ENCODE assay signal across 9 mouse cellular contexts in genomic region chr7:141670999-141671398, GRCm38 (mm10). TPM values are rescaled to one million over a fixed set of nuclear protein-coding genes. Genes with fewer than 3 reads are reported as not detected.
A peak's percentile ranks its signal among the peaks of the same experiment; 100 is the strongest.
DNase-seq lines count a peak whose midpoint lies in the region; ATAC-seq and TF ChIP-seq lines count a peak whose summit lies in the region.
"Had no signal": no experiment of that assay in that cellular context is flagged by ENCODE, and none has a peak within 500 bp of the region (broad histone marks: within the 10 kb centered on the region; RNA-seq: fewer than 3 reads in every experiment).

No protein-coding gene starts in this region.

- H3K4me3 ChIP-seq in forebrain, postnatal 0 days (ENCODE audit: low read depth, low read length), result no peak overlapping the region
- no peak overlapping the region for H3K4me3 ChIP-seq in forebrain, embryonic 13.5 days
- no peak overlapping the region for H3K4me3 ChIP-seq in ES-Bruce4 (ENCODE audit: low read depth, low read length)
- H3K4me3 ChIP-seq in liver, postnatal 0 days (ENCODE audit: low read depth, low read length), result no peak overlapping the region
- H3K4me3 ChIP-seq in stomach, postnatal 0 days (ENCODE audit: low read depth, low read length), result no peak overlapping the region
- H3K4me3 ChIP-seq: limb, embryonic 12.5 days had no signal

- no peak overlapping the region for H3K27ac ChIP-seq in forebrain, postnatal 0 days (ENCODE audit: low read depth, low read length)
- no peak overlapping the region for H3K27ac ChIP-seq in forebrain, embryonic 13.5 days
- H3K27ac ChIP-seq in ES-Bruce4 (ENCODE audit: insufficient read depth, low read length), result no peak overlapping the region
- no peak overlapping the region for H3K27ac ChIP-seq in liver, postnatal 0 days (ENCODE audit: low read depth)
- H3K27ac ChIP-seq in stomach, postnatal 0 days (replicated peaks), result no peak overlapping the region
- H3K27ac ChIP-seq: limb, embryonic 12.5 days had no signal

- H3K9ac ChIP-seq in forebrain, postnatal 0 days, result no peak overlapping the region
- no peak overlapping the region for H3K9ac ChIP-seq in forebrain, embryonic 13.5 days
- H3K9ac ChIP-seq in ES-Bruce4 (ENCODE audit: low read depth, poor library complexity, severe bottlenecking), result no peak overlapping the region
- no peak overlapping the region for H3K9ac ChIP-seq in liver, postnatal 0 days (replicated peaks)
- H3K9ac ChIP-seq in stomach, postnatal 0 days (ENCODE audit: low read length), result no peak overlapping the region
- H3K9ac ChIP-seq: limb, embryonic 12.5 days had no signal

- H3K4me2 ChIP-seq in forebrain, postnatal 0 days (ENCODE audit: low read depth), result no peak overlapping the region
- H3K4me2 ChIP-seq in forebrain, embryonic 13.5 days, result no peak overlapping the region
- H3K4me2 ChIP-seq in liver, postnatal 0 days (ENCODE audit: low read depth, low read length), result no peak overlapping the region
- no peak overlapping the region for H3K4me2 ChIP-seq in stomach, postnatal 0 days (replicated peaks; ENCODE audit: low read depth)
- H3K4me2 ChIP-seq: limb, embryonic 12.5 days had no signal

- TF ChIP-seq POLR2A in ES-Bruce4 (IDR thresholded peaks at IDR 0.05; ENCODE audit: insufficient read depth, low read length), result no peak

- no peaks in the 10 kb centered on the region for H3K36me3 ChIP-seq in forebrain, postnatal 0 days (ENCODE audit: insufficient read depth)
- no peaks in the 10 kb centered on the region for H3K36me3 ChIP-seq in forebrain, embryonic 13.5 days (ENCODE audit: poor library complexity, severe bottlenecking)
- H3K36me3 ChIP-seq in ES-Bruce4 (ENCODE audit: control insufficient read depth, insufficient read depth, low read length, poor library complexity, severe bottlenecking), result no peaks in the 10 kb centered on the region
- no peaks in the 10 kb centered on the region for H3K36me3 ChIP-seq in liver, postnatal 0 days (replicated peaks; ENCODE audit: insufficient read depth, low read length)
- H3K36me3 ChIP-seq in stomach, postnatal 0 days (ENCODE audit: control insufficient read depth, insufficient read depth, low read length), result no peaks in the 10 kb centered on the region
- H3K36me3 ChIP-seq: limb, embryonic 12.5 days had no signal

- no peak for DNase-seq in forebrain, postnatal 0 days
- peak; percentile 67 for DNase-seq in liver, postnatal 0 days
- DNase-seq in stomach, postnatal 0 days (ENCODE audit: low spot score), result peak; percentile 75
- DNase-seq in left cerebral cortex, adult 18-20 months (ENCODE audit: low spot score in 2 of 2), result no peak
- no peak for DNase-seq in layer of hippocampus, postnatal 25 days (ENCODE audit: extremely low spot score in 1 of 2, low spot score in 1 of 2)

- WGBS in forebrain, postnatal 0 days, result 83% methylated on average over 4 of the region's 4 CpGs
- WGBS in forebrain, embryonic 13.5 days, result 80% methylated on average over 4 of the region's 4 CpGs
- 63% methylated on average over 4 of the region's 4 CpGs for WGBS in liver, postnatal 0 days (ENCODE audit: insufficient replicate concordance)
- 63% methylated on average over 4 of the region's 4 CpGs for WGBS in stomach, postnatal 0 days

- no peak for TF ChIP-seq EP300 in ES-Bruce4 (IDR thresholded peaks at IDR 0.05; ENCODE audit: insufficient read depth, low read depth, low read length)
- no peak for TF ChIP-seq EP300 in liver, postnatal 0 days (IDR thresholded peaks at IDR 0.05; ENCODE audit: low read depth)
- no peak for TF ChIP-seq EP300 in stomach, postnatal 0 days (optimal IDR thresholded peaks at IDR 0.05)

- peak; percentile 37 for TF ChIP-seq CTCF in forebrain, postnatal 0 days (IDR thresholded peaks at IDR 0.05; ENCODE audit: low read depth)
- TF ChIP-seq CTCF in ES-Bruce4 (IDR thresholded peaks at IDR 0.05; ENCODE audit: low read depth, low read length), result peak; percentile 65
- TF ChIP-seq CTCF in liver, postnatal 0 days (IDR thresholded peaks at IDR 0.05; ENCODE audit: low read depth), result peak; percentile 81
- TF ChIP-seq CTCF in stomach, postnatal 0 days (IDR thresholded peaks at IDR 0.05; ENCODE audit: low read depth), result peak; percentile 82

- ATAC-seq in forebrain, postnatal 0 days, result no peak
- no peak for ATAC-seq in forebrain, embryonic 13.5 days
- peak; percentile 76 for ATAC-seq in erythroblast, adult 5-6 weeks (replicated peaks; ENCODE audit: low FRiP score, poor library complexity, severe bottlenecking)
- peak; percentile 58 for ATAC-seq in liver, postnatal 0 days
- ATAC-seq in stomach, postnatal 0 days (ENCODE audit: low FRiP score, low TSS enrichment), result peak; percentile 68

- no peaks in the 10 kb centered on the region for H3K4me1 ChIP-seq in forebrain, postnatal 0 days (ENCODE audit: insufficient read depth)
- no peaks in the 10 kb centered on the region for H3K4me1 ChIP-seq in forebrain, embryonic 13.5 days
- H3K4me1 ChIP-seq in ES-Bruce4 (ENCODE audit: control insufficient read depth, insufficient read depth, low read length), result no peaks in the 10 kb centered on the region
- no peaks in the 10 kb centered on the region for H3K4me1 ChIP-seq in liver, postnatal 0 days (ENCODE audit: insufficient read depth)
- no peaks in the 10 kb centered on the region for H3K4me1 ChIP-seq in stomach, postnatal 0 days (replicated peaks; ENCODE audit: control insufficient read depth, insufficient read depth)
- H3K4me1 ChIP-seq: limb, embryonic 12.5 days had no signal

- no peaks in the 10 kb centered on the region for H3K27me3 ChIP-seq in forebrain, postnatal 0 days (ENCODE audit: insufficient read depth, low read length)
- no peaks in the 10 kb centered on the region for H3K27me3 ChIP-seq in forebrain, embryonic 13.5 days
- H3K27me3 ChIP-seq in ES-Bruce4 (ENCODE audit: control insufficient read depth, insufficient read depth, low read length, poor library complexity, severe bottlenecking), result no peaks in the 10 kb centered on the region
- no peaks in the 10 kb centered on the region for H3K27me3 ChIP-seq in liver, postnatal 0 days (ENCODE audit: insufficient read depth, low read length)
- H3K27me3 ChIP-seq in stomach, postnatal 0 days (ENCODE audit: control insufficient read depth, insufficient read depth, low read length), result no peaks in the 10 kb centered on the region
- H3K27me3 ChIP-seq: limb, embryonic 12.5 days had no signal

- no peaks in the 10 kb centered on the region for H3K9me3 ChIP-seq in forebrain, postnatal 0 days (ENCODE audit: low read length)
- no peaks in the 10 kb centered on the region for H3K9me3 ChIP-seq in forebrain, embryonic 13.5 days (replicated peaks)
- no peaks in the 10 kb centered on the region for H3K9me3 ChIP-seq in ES-Bruce4 (replicated peaks; ENCODE audit: control insufficient read depth, insufficient read depth, low read length, poor library complexity, severe bottlenecking)
- no peaks in the 10 kb centered on the region for H3K9me3 ChIP-seq in liver, postnatal 0 days (ENCODE audit: low read length)
- H3K9me3 ChIP-seq in stomach, postnatal 0 days (ENCODE audit: control insufficient read depth, low read length), result no peaks in the 10 kb centered on the region
- H3K9me3 ChIP-seq: limb, embryonic 12.5 days had no signal

RNA-seq across cellular contexts. Expression of gene Muc6, which starts 15.9 kb away (rescaled TPM):
- not detected in 2 replicates for total RNA-seq in forebrain, postnatal 0 days (2014; rRNA removed)
- polyA plus RNA-seq in forebrain, postnatal 0 days (2015; fragmentation: Nextera tagmentation; extraction: Ambion mirVana), result 0.04 and 0.07 TPM in 2 replicates
- polyA plus RNA-seq in forebrain, embryonic 13.5 days (2015; fragmentation: Nextera tagmentation; extraction: Ambion mirVana), result 0.10 and 0.25 TPM in 2 replicates
- polyA plus RNA-seq in ES-Bruce4 (2011; ENCODE audit: insufficient read depth, insufficient read length, low read depth, missing spikeins), result not detected in 2 replicates
- total RNA-seq in erythroblast, adult 5-6 weeks (2015; ENCODE audit: low replicate concordance), result under 0.01 TPM in 1 of 2 replicates, not detected in the other
- 0.28 TPM in 1 of 2 replicates, not detected in the other for total RNA-seq in erythroblast, adult 5-6 weeks (2017; ENCODE audit: low replicate concordance)
- 0.71 and 0.81 TPM in 2 replicates for polyA plus RNA-seq in liver, postnatal 0 days (2015; fragmentation: Nextera tagmentation; extraction: Ambion mirVana)
- polyA plus RNA-seq in stomach, postnatal 0 days (2015; fragmentation: Nextera tagmentation; extraction: Ambion mirVana), result 11.3 and 13.6 TPM in 2 replicates
- total RNA-seq in left cerebral cortex, adult 18-20 months (2021), result not detected
- not detected for total RNA-seq in layer of hippocampus, postnatal 25 days (2021)

RNA-seq across cellular contexts. Expression of gene Muc2, which starts 19.1 kb away (rescaled TPM):
- total RNA-seq in forebrain, postnatal 0 days (2014; rRNA removed), result 0.15 and 0.38 TPM in 2 replicates
- polyA plus RNA-seq in forebrain, postnatal 0 days (2015; fragmentation: Nextera tagmentation; extraction: Ambion mirVana), result 0.05 and 0.08 TPM in 2 replicates
- polyA plus RNA-seq in forebrain, embryonic 13.5 days (2015; fragmentation: Nextera tagmentation; extraction: Ambion mirVana), result 0.11 and 0.21 TPM in 2 replicates
- 2.3 TPM in 2 replicates for polyA plus RNA-seq in ES-Bruce4 (2011; ENCODE audit: insufficient read depth, insufficient read length, low read depth, missing spikeins)
- 1.3 TPM in 1 of 2 replicates, not detected in the other for total RNA-seq in erythroblast, adult 5-6 weeks (2015; ENCODE audit: low replicate concordance)
- 0.26 and 0.28 TPM in 2 replicates for total RNA-seq in erythroblast, adult 5-6 weeks (2017; ENCODE audit: low replicate concordance)
- 0.12 TPM in 1 of 2 replicates, not detected in the other for polyA plus RNA-seq in liver, postnatal 0 days (2015; fragmentation: Nextera tagmentation; extraction: Ambion mirVana)
- 0.23 and 0.40 TPM in 2 replicates for polyA plus RNA-seq in stomach, postnatal 0 days (2015; fragmentation: Nextera tagmentation; extraction: Ambion mirVana)
- total RNA-seq in left cerebral cortex, adult 18-20 months (2021), result under 1 TPM; 0.14 to 0.28 TPM
- total RNA-seq in layer of hippocampus, postnatal 25 days (2021), result under 1 TPM; 0.20 to 0.54 TPM

Comparison
In these comparisons a context has a peak if more than half of its experiments do, and no peak if none do; other contexts are left out.
1. ATAC-seq: peak in erythroblast, adult 5-6 weeks (single experiment), liver, postnatal 0 days (single experiment) and stomach, postnatal 0 days (single experiment); none in forebrain, postnatal 0 days (single experiment) and forebrain, embryonic 13.5 days (single experiment).
2. DNase-seq: peak in liver, postnatal 0 days (single experiment) and stomach, postnatal 0 days (single experiment); none in forebrain, postnatal 0 days (single experiment), left cerebral cortex, adult 18-20 months (0 of 2) and layer of hippocampus, postnatal 25 days (0 of 2).
3. Peak in every context shown above with its lines, with median percentiles within 50 percentile points of each other: CTCF ChIP-seq.